Mouse (Mus musculus): ENCODE data around the gene Sval3.

Gene Sval3

DNA sequence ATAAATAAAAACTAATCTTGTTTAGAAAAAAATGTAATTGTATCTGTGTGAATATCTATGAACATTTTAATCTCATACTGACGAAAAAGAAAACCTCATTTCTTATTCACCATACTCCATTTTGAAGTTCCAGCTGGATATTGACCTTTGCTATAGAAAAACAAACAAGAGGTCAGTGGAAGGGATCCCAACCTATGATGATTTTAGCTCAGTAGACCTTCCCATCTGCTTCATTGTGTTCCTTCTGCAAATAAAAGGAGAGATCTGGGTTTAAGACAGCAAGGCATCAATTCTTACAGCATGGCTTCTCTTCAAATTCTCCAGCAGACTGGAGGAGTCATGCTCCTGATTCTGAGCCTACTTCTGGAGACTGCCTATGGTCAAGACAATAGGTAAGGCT lies at the start of gene Sval3:
Sval3 (plus strand) TSS at position 301 of the 400 bp plus-strand sequence.
- in situ Hi-C loops (cut with MboI, MseI), result no loop called here

GRCm38 (mm10) chr6:41951330-41951729 lies 16.6 kb upstream of the Sval3 start, which contains the start of gene Sval1:
Gene Sval1 (plus strand): TSS chr6:41951630.
- in situ Hi-C loops (cut with MboI, MseI), result no loop called here

Data from T-helper 2 cell (primary cell).